Mouse (Mus musculus): ENCODE results near the gene Rho. TPM values are rescaled to one million over a fixed set of nuclear protein-coding genes. Genes with fewer than 3 reads are reported as not detected.

Gene Rho
- polyA plus RNA-seq, 1 experiment from 2014 or later, result not detected

DNA sequence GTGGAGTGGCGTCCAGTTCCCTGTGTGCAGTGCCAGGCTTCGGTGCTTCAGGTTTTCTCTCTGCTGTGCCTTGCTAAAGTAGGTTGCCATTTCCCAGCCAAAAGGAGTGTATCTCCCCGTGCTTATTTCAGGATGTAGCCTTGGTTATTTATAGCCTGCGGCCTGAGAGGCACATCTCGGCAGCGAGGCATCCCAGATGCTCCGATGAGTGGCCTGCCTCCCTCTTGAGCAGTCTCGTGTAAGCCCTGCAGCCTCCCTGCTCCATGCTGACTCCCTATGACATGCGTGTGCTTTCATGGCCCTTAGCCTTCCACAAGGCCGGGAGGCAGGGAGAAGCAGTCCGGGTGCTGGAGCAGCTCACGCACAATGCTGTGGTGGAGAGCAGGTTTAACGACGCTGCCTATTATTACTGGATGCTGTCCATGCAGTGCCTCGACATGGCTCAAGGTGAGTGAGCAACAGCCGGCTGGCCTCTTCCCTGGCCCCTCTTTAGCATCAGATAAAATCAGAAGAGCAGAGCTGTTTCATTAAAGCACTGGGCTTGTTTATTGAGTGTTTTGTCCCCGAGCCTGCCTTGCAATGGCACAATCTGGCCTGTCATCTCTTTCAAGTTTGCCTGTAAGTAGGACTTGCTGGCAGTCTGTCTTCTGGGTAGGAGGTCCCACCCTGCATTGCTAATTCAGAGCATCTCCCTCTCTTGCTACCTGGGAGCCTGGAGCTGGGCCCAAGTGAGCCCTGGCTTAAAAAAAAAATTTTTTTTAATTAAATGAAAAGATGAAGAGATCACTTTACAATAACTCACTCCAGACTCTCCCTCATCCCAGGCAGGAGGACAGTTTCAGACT is 15.7 kb upstream of the Rho start:
- 52% methylated on average over 17 of the region's 17 CpGs for whole genome bisulfite sequencing (ENCODE audit: insufficient replicate concordance)
- Histone ChIP-seq H3K4me3 (replicated peaks) (no peak overlapping the region), H3K36me3 (no peaks in the 10 kb centered on the region), H3K4me1 (replicated peaks) (peaks cover 13% of the 10 kb centered on the region), H3K9ac (no peak overlapping the region), H3K27me3 (no peaks in the 10 kb centered on the region), H3K4me2 (no peak overlapping the region), H3K9me3 (replicated peaks) (no peaks in the 10 kb centered on the region), H3K27ac (no peak overlapping the region)
- DNase-seq, result no peak
- ATAC-seq (ENCODE audit: low read depth), result no peak

DNA sequence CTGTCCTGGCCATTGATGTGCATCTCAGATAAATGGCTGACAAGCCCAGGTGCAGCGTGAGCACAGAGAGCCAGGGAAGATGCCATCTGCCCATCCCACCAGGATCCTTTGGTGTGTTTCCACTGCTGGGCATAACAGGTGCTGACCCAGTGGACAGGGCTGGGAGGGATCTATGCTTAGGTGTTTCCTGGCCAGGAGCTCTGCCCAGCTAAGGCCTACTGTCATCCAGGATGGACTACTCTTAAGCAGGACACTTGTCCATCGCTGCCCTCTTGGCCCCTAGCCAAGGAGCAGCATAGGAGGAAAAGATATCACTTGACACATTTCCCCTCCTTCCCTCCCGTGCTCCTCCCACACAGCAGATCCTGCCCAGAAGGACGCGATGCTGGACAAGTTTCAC is 14.9 kb upstream of the Rho start:
- H3K27me3 ChIP-seq, result no peaks in the 10 kb centered on the region
- H3K36me3 ChIP-seq, result no peaks in the 10 kb centered on the region
- H3K4me2 ChIP-seq, result no peak overlapping the region
- ATAC-seq (ENCODE audit: low read depth) (no peak), DNase-seq (no peak)
- no peak overlapping the region for H3K4me3 ChIP-seq (replicated peaks)
- WGBS (ENCODE audit: insufficient replicate concordance), result 58% methylated on average over 5 of the region's 5 CpGs
- no peak overlapping the region for H3K27ac ChIP-seq
- H3K4me1 ChIP-seq (replicated peaks), result peaks cover 13% of the 10 kb centered on the region
- no peaks in the 10 kb centered on the region for H3K9me3 ChIP-seq (replicated peaks)
- H3K9ac ChIP-seq, result no peak overlapping the region

DNA sequence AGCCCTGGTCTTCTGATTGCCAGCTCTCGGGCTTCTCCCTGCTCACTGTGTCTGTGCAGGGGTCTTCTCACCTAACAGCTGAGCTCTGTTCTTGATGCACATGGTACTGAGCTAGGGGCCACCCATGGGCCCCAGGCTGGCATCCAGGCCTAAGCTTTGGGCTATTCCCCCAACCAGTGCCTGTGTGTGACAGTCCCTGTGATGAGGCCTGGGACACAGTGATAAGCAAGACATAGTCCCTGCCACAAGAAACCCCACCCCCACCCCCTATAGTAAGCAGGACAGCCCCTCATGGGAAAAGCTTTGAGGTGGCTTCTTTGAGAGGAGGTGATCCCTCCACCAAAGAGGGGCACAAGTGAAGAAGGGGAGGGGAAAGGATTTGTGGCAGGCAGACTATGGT is 12.9 kb upstream of the Rho start:
- no peak overlapping the region for H3K9ac ChIP-seq
- ATAC-seq (ENCODE audit: low read depth), result peak; percentile 57
- no peak for DNase-seq
- 50% methylated on average over 1 of the region's 1 CpGs for WGBS (ENCODE audit: insufficient replicate concordance)
- no peak overlapping the region for H3K4me2 ChIP-seq
- H3K9me3 ChIP-seq (replicated peaks), result no peaks in the 10 kb centered on the region
- H3K36me3 ChIP-seq, result no peaks in the 10 kb centered on the region
- no peak overlapping the region for H3K27ac ChIP-seq
- no peak overlapping the region for H3K4me3 ChIP-seq (replicated peaks)
- peaks cover 13% of the 10 kb centered on the region for H3K4me1 ChIP-seq (replicated peaks)
- no peaks in the 10 kb centered on the region for H3K27me3 ChIP-seq

DNA sequence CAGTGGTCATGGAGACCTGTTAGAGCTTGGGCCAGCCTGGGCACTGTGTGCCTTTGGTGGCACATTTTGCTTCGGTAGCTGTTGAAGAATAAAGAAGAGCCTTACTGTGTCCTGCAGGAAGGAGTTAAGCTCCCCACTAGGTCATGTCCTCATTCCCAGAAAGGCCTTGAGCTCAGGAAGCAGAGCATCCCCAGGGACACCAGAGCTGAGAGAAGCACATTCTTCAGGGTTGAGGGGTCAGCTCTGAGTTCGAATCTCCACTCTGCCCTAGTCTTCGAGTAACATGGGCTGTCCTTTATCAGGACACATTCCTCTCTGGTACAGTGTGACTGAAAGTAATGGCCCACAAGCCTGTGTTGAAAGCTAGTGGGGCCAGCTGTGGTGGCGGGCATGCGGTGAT is 11.7 kb upstream of the Rho start:
- 74% methylated on average over 5 of the region's 5 CpGs for WGBS (ENCODE audit: insufficient replicate concordance)
- ATAC-seq (ENCODE audit: low read depth) (0 out of 2 replicates have a peak, but pooled peaks have one; percentile 10), DNase-seq (no peak)
- Histone ChIP-seq H3K4me3 (replicated peaks) (no peak overlapping the region), H3K9ac (no peak overlapping the region), H3K27ac (no peak overlapping the region), H3K9me3 (replicated peaks) (no peaks in the 10 kb centered on the region), H3K36me3 (no peaks in the 10 kb centered on the region), H3K27me3 (no peaks in the 10 kb centered on the region), H3K4me2 (no peak overlapping the region), H3K4me1 (replicated peaks) (peaks cover 14% of the 10 kb centered on the region)

DNA sequence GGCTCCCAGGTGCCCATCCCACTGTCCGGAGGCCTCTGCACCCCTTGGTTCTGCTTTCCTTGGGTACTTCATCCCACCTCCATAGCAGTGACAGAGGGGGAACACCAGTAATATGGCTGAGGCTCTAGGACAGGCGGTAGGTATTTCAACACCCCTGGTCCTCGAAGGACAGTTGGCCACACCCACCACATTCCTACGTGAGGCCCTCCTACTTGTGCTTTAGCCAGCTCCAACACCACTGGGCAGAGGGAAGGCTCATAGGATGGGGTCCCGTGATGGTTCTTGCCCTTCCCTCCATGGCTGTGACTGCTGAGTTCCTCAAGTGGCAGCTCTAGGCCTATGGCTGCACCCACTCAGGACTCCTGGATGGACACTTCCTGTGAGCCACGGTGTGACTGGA is 6.7 kb upstream of the Rho start:
- no peaks in the 10 kb centered on the region for H3K9me3 ChIP-seq (replicated peaks)
- no peaks in the 10 kb centered on the region for H3K27me3 ChIP-seq
- WGBS (ENCODE audit: insufficient replicate concordance), result 43% methylated on average over 6 of the region's 6 CpGs
- no peak overlapping the region for H3K9ac ChIP-seq
- H3K4me1 ChIP-seq (replicated peaks), result 0 out of 2 replicates have a peak, but pooled peaks cover 2% of the 10 kb centered on the region
- H3K27ac ChIP-seq, result no peak overlapping the region
- H3K36me3 ChIP-seq, result no peaks in the 10 kb centered on the region
- no peak for DNase-seq
- ATAC-seq (ENCODE audit: low read depth), result no peak
- H3K4me3 ChIP-seq (replicated peaks), result no peak overlapping the region
- H3K4me2 ChIP-seq, result no peak overlapping the region

DNA sequence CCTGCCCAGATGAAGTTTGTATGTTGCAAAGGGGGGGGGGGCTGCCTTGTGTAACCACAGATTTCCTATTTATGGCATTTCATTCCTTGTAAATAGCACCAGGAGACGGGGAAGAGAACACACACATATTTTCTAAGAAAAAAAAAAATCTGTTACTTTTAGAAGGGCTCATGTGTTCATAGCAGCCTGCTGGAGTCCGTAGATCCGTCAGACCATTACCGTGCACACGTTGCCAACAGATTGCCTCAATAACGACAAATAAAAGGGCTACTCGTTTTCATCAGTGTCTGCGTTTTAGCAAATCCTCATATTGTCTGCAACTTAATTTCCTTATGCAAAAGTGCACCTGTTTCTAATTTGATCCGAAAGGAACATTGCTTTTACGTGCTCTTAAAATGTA is 5.1 kb upstream of the Rho start:
- H3K36me3 ChIP-seq, result no peaks in the 10 kb centered on the region
- WGBS (ENCODE audit: insufficient replicate concordance), result 78% methylated on average over 10 of the region's 10 CpGs
- H3K4me3 ChIP-seq (replicated peaks), result no peak overlapping the region
- H3K27ac ChIP-seq, result no peak overlapping the region
- no peak overlapping the region for H3K4me2 ChIP-seq
- H3K9me3 ChIP-seq (replicated peaks), result no peaks in the 10 kb centered on the region
- ATAC-seq (ENCODE audit: low read depth) (no peak), DNase-seq (no peak)
- no peaks in the 10 kb centered on the region for H3K27me3 ChIP-seq
- H3K9ac ChIP-seq, result no peak overlapping the region
- 0 out of 2 replicates have a peak, but pooled peaks cover 2% of the 10 kb centered on the region for H3K4me1 ChIP-seq (replicated peaks)

DNA sequence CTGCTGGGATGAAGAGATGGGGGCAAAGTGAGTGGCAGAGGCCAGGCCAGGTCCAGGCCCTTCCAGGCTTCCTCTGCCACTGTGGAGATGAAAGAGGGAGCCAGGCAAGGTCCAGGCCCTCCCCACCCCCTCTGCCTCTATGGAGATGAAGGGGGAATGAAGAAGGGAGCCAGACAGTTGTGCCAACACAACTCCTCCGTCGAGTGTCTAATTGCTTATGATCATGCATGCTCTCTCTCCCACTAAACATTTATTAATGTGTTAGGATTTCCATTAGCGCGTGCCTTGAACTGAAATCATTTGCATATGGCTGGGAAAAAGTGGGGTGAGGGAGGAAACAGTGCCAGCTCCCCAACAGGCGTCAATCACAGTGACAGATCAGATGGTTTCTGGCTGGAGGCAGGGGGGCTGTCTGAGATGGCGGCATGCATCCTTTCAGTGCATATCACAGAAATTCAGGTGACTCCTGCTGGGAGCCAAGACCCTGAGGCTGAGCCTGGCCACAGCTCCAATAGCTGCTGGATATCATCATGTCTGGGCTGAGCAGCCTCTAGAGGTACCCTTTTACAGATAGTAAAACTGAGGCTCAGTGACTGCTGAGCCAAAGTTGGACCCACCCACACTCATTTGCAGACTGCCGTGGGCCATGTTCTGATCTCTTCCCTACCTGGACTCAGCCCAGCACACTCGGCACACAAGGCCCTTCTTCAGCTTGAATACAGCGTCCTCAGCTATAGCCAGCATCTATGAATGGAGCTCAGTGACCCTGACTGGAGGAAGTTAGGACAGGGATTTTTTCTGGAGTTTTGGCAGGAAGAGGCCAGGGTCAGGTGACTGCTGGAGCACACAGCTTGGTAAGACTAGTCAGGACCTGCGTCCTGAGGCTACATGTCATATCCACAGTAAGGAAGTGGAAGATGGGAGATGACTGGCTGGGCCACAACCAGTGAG is 4.0 kb upstream of the Rho start:
- no peak overlapping the region for H3K9ac ChIP-seq
- DNase-seq, result no peak
- no peaks in the 10 kb centered on the region for H3K36me3 ChIP-seq
- H3K27me3 ChIP-seq, result no peaks in the 10 kb centered on the region
- WGBS (ENCODE audit: insufficient replicate concordance), result 64% methylated on average over 10 of the region's 10 CpGs
- H3K9me3 ChIP-seq (replicated peaks), result no peaks in the 10 kb centered on the region
- no peak overlapping the region for H3K27ac ChIP-seq
- no peak for ATAC-seq (ENCODE audit: low read depth)
- 0 out of 2 replicates have a peak, but pooled peaks cover 2% of the 10 kb centered on the region for H3K4me1 ChIP-seq (replicated peaks)
- no peak overlapping the region for H3K4me2 ChIP-seq
- no peak overlapping the region for H3K4me3 ChIP-seq (replicated peaks)

DNA sequence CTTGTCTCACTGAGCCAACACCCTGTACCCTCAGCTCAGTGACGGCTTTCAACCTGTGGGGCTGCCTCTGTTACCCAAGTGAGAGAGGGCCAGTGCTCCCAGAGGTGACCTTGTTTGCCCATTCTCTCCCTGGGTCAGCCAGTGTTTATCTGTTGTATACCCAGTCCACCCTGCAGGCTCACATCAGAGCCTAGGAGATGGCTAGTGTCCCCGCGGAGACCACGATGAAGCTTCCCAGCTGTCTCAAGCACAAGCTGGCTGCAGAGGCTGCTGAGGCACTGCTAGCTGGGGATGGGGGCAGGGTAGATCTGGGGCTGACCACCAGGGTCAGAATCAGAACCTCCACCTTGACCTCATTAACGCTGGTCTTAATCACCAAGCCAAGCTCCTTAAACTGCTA is 1.5 kb upstream of the Rho start:
- H3K4me2 ChIP-seq, result no peak overlapping the region
- ATAC-seq (ENCODE audit: low read depth) (no peak), DNase-seq (no peak)
- H3K9me3 ChIP-seq (replicated peaks), result no peaks in the 10 kb centered on the region
- H3K36me3 ChIP-seq, result no peaks in the 10 kb centered on the region
- no peaks in the 10 kb centered on the region for H3K4me1 ChIP-seq (replicated peaks)
- H3K27me3 ChIP-seq, result no peaks in the 10 kb centered on the region
- H3K9ac ChIP-seq, result no peak overlapping the region
- no peak overlapping the region for H3K27ac ChIP-seq
- no peak overlapping the region for H3K4me3 ChIP-seq (replicated peaks)
- WGBS (ENCODE audit: insufficient replicate concordance), result 55% methylated on average over 5 of the region's 5 CpGs

DNA sequence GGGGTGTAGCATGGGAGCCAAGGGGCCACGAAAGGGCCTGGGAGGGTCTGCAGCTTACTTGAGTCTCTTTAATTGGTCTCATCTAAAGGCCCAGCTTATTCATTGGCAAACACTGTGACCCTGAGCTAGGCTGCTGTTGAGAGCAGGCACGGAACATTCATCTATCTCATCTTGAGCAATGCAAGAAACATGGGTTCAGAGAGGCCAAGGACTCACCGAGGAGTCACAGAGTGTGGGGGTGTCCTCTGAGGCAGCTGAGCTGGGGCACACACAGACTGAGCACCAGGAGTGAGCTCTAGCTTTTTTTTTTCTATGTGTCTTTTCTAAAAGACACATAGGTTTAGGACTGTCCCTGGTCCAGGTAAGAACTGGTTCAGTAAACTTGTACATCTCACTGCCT is 843 bp downstream of the Rho start:
- H3K4me1 ChIP-seq (replicated peaks), result no peaks in the 10 kb centered on the region

DNA sequence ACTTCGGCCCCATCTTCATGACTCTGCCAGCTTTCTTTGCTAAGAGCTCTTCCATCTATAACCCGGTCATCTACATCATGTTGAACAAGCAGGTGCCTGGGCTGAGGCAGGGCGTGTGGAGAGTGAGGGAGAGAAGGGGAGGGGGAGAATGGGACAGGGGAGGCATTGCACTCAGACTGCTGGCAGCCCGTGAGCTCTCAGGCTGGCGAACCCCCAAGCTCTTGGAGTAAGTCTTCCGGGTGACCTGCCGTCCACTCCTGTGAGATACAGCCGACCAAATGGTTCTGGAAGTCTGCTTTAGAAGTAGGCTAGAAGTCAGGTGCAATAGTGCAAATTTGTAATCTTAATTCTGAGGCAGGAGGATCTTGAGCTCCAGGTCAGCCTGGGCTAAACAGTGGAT is 4.0 kb downstream of the Rho start:
- Histone ChIP-seq H3K27me3 (no peaks in the 10 kb centered on the region), H3K9me3 (replicated peaks) (no peaks in the 10 kb centered on the region), H3K4me1 (replicated peaks) (0 out of 2 replicates have a peak, but pooled peaks cover 3% of the 10 kb centered on the region), H3K9ac (no peak overlapping the region), H3K36me3 (no peaks in the 10 kb centered on the region), H3K27ac (no peak overlapping the region), H3K4me2 (no peak overlapping the region), H3K4me3 (replicated peaks) (no peak overlapping the region)
- DNase-seq (no peak), ATAC-seq (ENCODE audit: low read depth) (no peak)
- WGBS (ENCODE audit: insufficient replicate concordance), result 69% methylated on average over 8 of the region's 8 CpGs

More for the DNA sequence above, 843 bp downstream of the Rho start:
- Histone ChIP-seq H3K27me3 (no peaks in the 10 kb centered on the region), H3K36me3 (no peaks in the 10 kb centered on the region), H3K4me2 (no peak overlapping the region), H3K9ac (no peak overlapping the region), H3K9me3 (replicated peaks) (no peaks in the 10 kb centered on the region), H3K27ac (no peak overlapping the region), H3K4me3 (replicated peaks) (no peak overlapping the region)
- no peak for DNase-seq
- WGBS (ENCODE audit: insufficient replicate concordance), result 72% methylated on average over 3 of the region's 3 CpGs
- no peak for ATAC-seq (ENCODE audit: low read depth)

DNA sequence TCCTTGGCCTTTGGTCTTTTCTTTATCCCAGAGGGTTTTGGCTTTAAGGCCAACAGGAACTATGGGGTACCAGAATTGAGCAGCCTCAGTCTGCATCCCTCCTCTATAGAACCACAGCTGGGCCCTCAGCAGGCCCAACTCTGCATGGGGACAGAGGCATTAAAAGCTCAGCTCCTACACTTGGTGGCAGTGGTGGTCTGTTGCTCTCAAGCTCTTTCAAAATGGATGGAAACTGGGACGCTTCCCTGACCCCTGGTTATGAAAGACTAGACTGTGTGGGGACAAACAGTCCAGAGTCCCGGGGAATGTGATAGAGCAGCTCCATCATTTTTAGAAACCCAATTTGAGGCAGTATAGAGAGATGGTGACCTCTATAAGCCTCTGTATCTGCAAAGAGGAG is 6.5 kb downstream of the Rho start:
- Histone ChIP-seq H3K27ac (no peak overlapping the region), H3K9me3 (replicated peaks) (no peaks in the 10 kb centered on the region), H3K36me3 (no peaks in the 10 kb centered on the region), H3K4me3 (replicated peaks) (no peak overlapping the region), H3K4me1 (replicated peaks) (peaks cover 15% of the 10 kb centered on the region), H3K4me2 (no peak overlapping the region), H3K27me3 (no peaks in the 10 kb centered on the region), H3K9ac (no peak overlapping the region)
- DNase-seq, result no peak
- 81% methylated on average over 2 of the region's 2 CpGs for WGBS (ENCODE audit: insufficient replicate concordance)
- ATAC-seq (ENCODE audit: low read depth), result no peak

All from liver, embryonic 13.5 days (tissue).